Mouse (Mus musculus): ENCODE results near the gene Vps18. TPM values are rescaled to one million over a fixed set of nuclear protein-coding genes. Genes with fewer than 3 reads are reported as not detected.
A peak's percentile ranks its signal among the peaks of the same experiment; 100 is the strongest.

Gene Vps18
- polyA plus RNA-seq, 1 experiment: 32.2 TPM

- TF ChIP-seq POLR2A (IDR thresholded peaks at IDR 0.05; ENCODE audit: extremely low read depth, insufficient read depth, low read length) (peak; percentile 63), CTCF (IDR thresholded peaks at IDR 0.05; ENCODE audit: extremely low read depth, insufficient read depth, low read length) (no peak)
- Histone ChIP-seq H3K27ac (ENCODE audit: insufficient read depth, low read length) (no peak within 1 kb of the TSS), H3K4me1 (ENCODE audit: control insufficient read depth, insufficient read depth, low read length) (no peaks in the 10 kb centered on the region), H3K4me3 (ENCODE audit: insufficient read depth, low read length) (peak within 1 kb of the TSS; percentile 59)
Observed at GRCm38 (mm10) chr2:119325568-119326143, 37.1 kb downstream of the Vps18 start, which contains the start of gene Dll4. Gene Dll4, plus strand, starts transcription at chr2:119325784.

GRCm38 (mm10) chr2:119326161-119327101, 37.9 kb downstream of the Vps18 start:
- TF ChIP-seq CTCF (IDR thresholded peaks at IDR 0.05; ENCODE audit: extremely low read depth, insufficient read depth, low read length): no peak
- no peak for TF ChIP-seq POLR2A (IDR thresholded peaks at IDR 0.05; ENCODE audit: extremely low read depth, insufficient read depth, low read length)
- Histone ChIP-seq H3K27ac (ENCODE audit: insufficient read depth, low read length) (no peak overlapping the region), H3K4me3 (ENCODE audit: insufficient read depth, low read length) (peak overlapping the region; percentile 59), H3K4me1 (ENCODE audit: control insufficient read depth, insufficient read depth, low read length) (no peaks in the 10 kb centered on the region)

GRCm38 (mm10) chr2:119327102-119327480, 38.6 kb downstream of the Vps18 start:
- TF ChIP-seq POLR2A (IDR thresholded peaks at IDR 0.05; ENCODE audit: extremely low read depth, insufficient read depth, low read length) (no peak), CTCF (IDR thresholded peaks at IDR 0.05; ENCODE audit: extremely low read depth, insufficient read depth, low read length) (peak; percentile 19; the same call in 1 of the 2 replicates)
- Histone ChIP-seq H3K4me3 (ENCODE audit: insufficient read depth, low read length) (peak overlapping the region; percentile 59), H3K4me1 (ENCODE audit: control insufficient read depth, insufficient read depth, low read length) (no peaks in the 10 kb centered on the region), H3K27ac (ENCODE audit: insufficient read depth, low read length) (no peak overlapping the region)

GRCm38 (mm10) chr2:119327942-119328526, 39.5 kb downstream of the Vps18 start:
- no peaks in the 10 kb centered on the region for H3K4me1 ChIP-seq (ENCODE audit: control insufficient read depth, insufficient read depth, low read length)
- H3K27ac ChIP-seq (ENCODE audit: insufficient read depth, low read length): no peak overlapping the region
- no peak for TF ChIP-seq POLR2A (IDR thresholded peaks at IDR 0.05; ENCODE audit: extremely low read depth, insufficient read depth, low read length)
- TF ChIP-seq CTCF (IDR thresholded peaks at IDR 0.05; ENCODE audit: extremely low read depth, insufficient read depth, low read length): no peak
- H3K4me3 ChIP-seq (ENCODE audit: insufficient read depth, low read length): no peak overlapping the region

GRCm38 (mm10) chr2:119328546-119328945, 40.0 kb downstream of the Vps18 start:
- Histone ChIP-seq H3K4me3 (ENCODE audit: insufficient read depth, low read length) (no peak overlapping the region), H3K27ac (ENCODE audit: insufficient read depth, low read length) (no peak overlapping the region), H3K4me1 (ENCODE audit: control insufficient read depth, insufficient read depth, low read length) (no peaks in the 10 kb centered on the region)
- TF ChIP-seq CTCF (IDR thresholded peaks at IDR 0.05; ENCODE audit: extremely low read depth, insufficient read depth, low read length): no peak
- no peak for TF ChIP-seq POLR2A (IDR thresholded peaks at IDR 0.05; ENCODE audit: extremely low read depth, insufficient read depth, low read length)

GRCm38 (mm10) chr2:119329123-119329817, 40.7 kb downstream of the Vps18 start:
- no peak overlapping the region for H3K27ac ChIP-seq (ENCODE audit: insufficient read depth, low read length)
- no peaks in the 10 kb centered on the region for H3K4me1 ChIP-seq (ENCODE audit: control insufficient read depth, insufficient read depth, low read length)
- TF ChIP-seq CTCF (IDR thresholded peaks at IDR 0.05; ENCODE audit: extremely low read depth, insufficient read depth, low read length) (no peak), POLR2A (IDR thresholded peaks at IDR 0.05; ENCODE audit: extremely low read depth, insufficient read depth, low read length) (no peak)

GRCm38 (mm10) chr2:119330795-119331194, 42.3 kb downstream of the Vps18 start:
- no peak overlapping the region for H3K27ac ChIP-seq (ENCODE audit: insufficient read depth, low read length)
- no peak for TF ChIP-seq POLR2A (IDR thresholded peaks at IDR 0.05; ENCODE audit: extremely low read depth, insufficient read depth, low read length)
- no peak for TF ChIP-seq CTCF (IDR thresholded peaks at IDR 0.05; ENCODE audit: extremely low read depth, insufficient read depth, low read length)
- no peaks in the 10 kb centered on the region for H3K4me1 ChIP-seq (ENCODE audit: control insufficient read depth, insufficient read depth, low read length)
- H3K4me3 ChIP-seq (ENCODE audit: insufficient read depth, low read length): no peak overlapping the region

More at GRCm38 (mm10) chr2:119329123-119329817, 40.7 kb downstream of the Vps18 start:
- no peak overlapping the region for H3K4me3 ChIP-seq (ENCODE audit: insufficient read depth, low read length)

- TF ChIP-seq CTCF (IDR thresholded peaks at IDR 0.05; ENCODE audit: extremely low read depth, insufficient read depth, low read length) (no peak), POLR2A (IDR thresholded peaks at IDR 0.05; ENCODE audit: extremely low read depth, insufficient read depth, low read length) (no peak)
- Histone ChIP-seq H3K4me3 (ENCODE audit: insufficient read depth, low read length) (no peak overlapping the region), H3K27ac (ENCODE audit: insufficient read depth, low read length) (no peak overlapping the region), H3K4me1 (ENCODE audit: control insufficient read depth, insufficient read depth, low read length) (no peaks in the 10 kb centered on the region)
Observed at GRCm38 (mm10) chr2:119332177-119332661, 43.7 kb downstream of the Vps18 start.

GRCm38 (mm10) chr2:119334135-119334534, 45.6 kb downstream of the Vps18 start:
- peaks cover 1% of the 10 kb centered on the region; the same call in 1 of the 2 replicates for H3K4me1 ChIP-seq (ENCODE audit: control insufficient read depth, insufficient read depth, low read length)
- TF ChIP-seq POLR2A (IDR thresholded peaks at IDR 0.05; ENCODE audit: extremely low read depth, insufficient read depth, low read length) (no peak), CTCF (IDR thresholded peaks at IDR 0.05; ENCODE audit: extremely low read depth, insufficient read depth, low read length) (no peak)

More at GRCm38 (mm10) chr2:119334135-119334534, 45.6 kb downstream of the Vps18 start:
- H3K4me3 ChIP-seq (ENCODE audit: insufficient read depth, low read length): no peak overlapping the region
- no peak overlapping the region for H3K27ac ChIP-seq (ENCODE audit: insufficient read depth, low read length)

Measured in cortical plate, adult 2 months (tissue).